Mouse (Mus musculus) T-cell, adult 2 months (primary cell): ENCODE measurements around the gene B020031M17Rik.
"Not testable (repeated sequence)": the region's sequence is repeated elsewhere in the genome, so short reads cannot be mapped to it uniquely, and the experiment has no call there.

Experiments
- DNase-seq: peaks from one replicate; pipeline ENCODE4 v3.0.0; 2022; ENCODE audit warnings: low spot score

B020031M17Rik gene

GRCm38 (mm10) chr13:119950706-119951105 lies at the start of gene B020031M17Rik:
TSS of gene B020031M17Rik (minus strand) at chr13:119950806.
- DNase-seq: not testable (repeated sequence)

- not testable (repeated sequence) for DNase-seq
Measured at GRCm38 (mm10) chr13:119999215-119999614, 48.6 kb upstream of the B020031M17Rik start.

- DNase-seq: not testable (repeated sequence)
Measured at GRCm38 (mm10) chr13:119998442-119999086, 48.0 kb upstream of the B020031M17Rik start.

GRCm38 (mm10) chr13:119991917-119992496 lies 41.4 kb upstream of the B020031M17Rik start:
- DNase-seq: not testable (repeated sequence)

GRCm38 (mm10) chr13:119991264-119991663 lies 40.7 kb upstream of the B020031M17Rik start:
- not testable (repeated sequence) for DNase-seq

- DNase-seq: not testable (repeated sequence)
Measured at GRCm38 (mm10) chr13:119969163-119969562, 18.6 kb upstream of the B020031M17Rik start.

- DNase-seq: not testable (repeated sequence)
Measured at GRCm38 (mm10) chr13:119968193-119968592, 17.6 kb upstream of the B020031M17Rik start.

GRCm38 (mm10) chr13:119965968-119966367 lies 15.4 kb upstream of the B020031M17Rik start:
- not testable (repeated sequence) for DNase-seq

GRCm38 (mm10) chr13:119965302-119965952 lies 14.8 kb upstream of the B020031M17Rik start:
- DNase-seq: not testable (repeated sequence)

GRCm38 (mm10) chr13:119962856-119963255 lies 12.2 kb upstream of the B020031M17Rik start:
- DNase-seq: not testable (repeated sequence)

GRCm38 (mm10) chr13:119955567-119955966 lies 5.0 kb upstream of the B020031M17Rik start:
- DNase-seq: not testable (repeated sequence)

- DNase-seq: not testable (repeated sequence)
Measured at GRCm38 (mm10) chr13:119955089-119955488, 4.5 kb upstream of the B020031M17Rik start.

- DNase-seq: not testable (repeated sequence)
Measured at GRCm38 (mm10) chr13:119929172-119929571, 21.4 kb downstream of the B020031M17Rik start, which contains the start of gene Gm21761. TSS of gene Gm21761 (minus strand) at chr13:119929272.

GRCm38 (mm10) chr13:119924597-119925340 lies 25.8 kb downstream of the B020031M17Rik start:
- DNase-seq: not testable (repeated sequence)

- DNase-seq: not testable (repeated sequence)
Measured at GRCm38 (mm10) chr13:119916966-119917722, 33.5 kb downstream of the B020031M17Rik start.

- DNase-seq: not testable (repeated sequence)
Measured at GRCm38 (mm10) chr13:119916449-119916848, 34.2 kb downstream of the B020031M17Rik start.
